Mouse (Mus musculus) spleen, postnatal 10 days (tissue): ENCODE measurements around the gene Coq7.

Experiments
- DNase-seq, 2 experiments: peaks; one replicate each; pipeline ENCODE4 v3.0.0; 2021 to 2022; ENCODE audit warnings: low spot score in 2 of 2

The Coq7 gene

GRCm38 (mm10) chr7:118494892-118495579 lies 38.1 kb downstream of the Coq7 start:
- DNase-seq: no peak

GRCm38 (mm10) chr7:118493892-118494291 lies 39.3 kb downstream of the Coq7 start:
- no peak for DNase-seq

GRCm38 (mm10) chr7:118491431-118492147 lies 41.6 kb downstream of the Coq7 start, which contains the start of gene Itpripl2:
Itpripl2 (minus strand) TSS chr7:118491975.
- DNase-seq: peak; percentile 32 to 61

- peak in 1 of 2 experiments; percentile 15 for DNase-seq
These were observed 42.3 kb downstream of the Coq7 start for GRCm38 (mm10) chr7:118490666-118491430.

- DNase-seq: no peak
These were observed 43.2 kb downstream of the Coq7 start for GRCm38 (mm10) chr7:118489706-118490665.

- no peak for DNase-seq
These were observed 45.0 kb downstream of the Coq7 start for GRCm38 (mm10) chr7:118488060-118488664.

- DNase-seq: no peak
These were observed 46.2 kb downstream of the Coq7 start for GRCm38 (mm10) chr7:118486917-118487316.

GRCm38 (mm10) chr7:118483996-118484395 lies 49.2 kb downstream of the Coq7 start:
- DNase-seq: no peak

- DNase-seq: no peak
These were observed 51.2 kb downstream of the Coq7 start for GRCm38 (mm10) chr7:118482001-118482400.

- DNase-seq: no peak
These were observed 51.9 kb downstream of the Coq7 start for GRCm38 (mm10) chr7:118481047-118481810.

GRCm38 (mm10) chr7:118480160-118480709 lies 52.9 kb downstream of the Coq7 start:
- no peak for DNase-seq

- no peak for DNase-seq
These were observed 54.3 kb downstream of the Coq7 start for GRCm38 (mm10) chr7:118478835-118479312.

GRCm38 (mm10) chr7:118476428-118476827 lies 56.7 kb downstream of the Coq7 start:
- DNase-seq: no peak

GRCm38 (mm10) chr7:118475008-118475705 lies 58.0 kb downstream of the Coq7 start:
- no peak for DNase-seq

- DNase-seq: no peak
These were observed 60.3 kb downstream of the Coq7 start for GRCm38 (mm10) chr7:118472886-118473285.

GRCm38 (mm10) chr7:118468060-118468459 lies 65.1 kb downstream of the Coq7 start:
- no peak for DNase-seq

- DNase-seq: no peak
These were observed 68.7 kb downstream of the Coq7 start for GRCm38 (mm10) chr7:118464432-118464831.

GRCm38 (mm10) chr7:118462818-118463762 lies 70.1 kb downstream of the Coq7 start:
- no peak for DNase-seq
